Mouse (Mus musculus) hindbrain, embryonic 13.5 days (tissue): ENCODE measurements around the gene Olfr1333. TPM values are rescaled to one million over a fixed set of nuclear protein-coding genes. Genes with fewer than 3 reads are reported as not detected.
"Not testable (repeated sequence)": the region's sequence is repeated elsewhere in the genome, so short reads cannot be mapped to it uniquely, and the experiment has no call there.

ENCODE experiments used
- ATAC-seq: fragments of 200-750 bp; cut with Nextera tagmentation; 2 replicates; pipeline ENCODE4 v1.8.0; 2017; ENCODE audit warnings: moderate TSS enrichment; ENCODE audit not compliant: low FRiP score
- H3K27ac ChIP-seq: fragments of 300-500 bp; sonication (generic); 2 replicates; pipeline ENCODE4 v1.5.1; 2015; ENCODE audit warnings: inconsistent platforms, mild to moderate bottlenecking, moderate library complexity
- H3K27me3 ChIP-seq: fragments of 300-500 bp; sonication (generic); 2 replicates; pipeline ENCODE4 v1.6.1; 2015; ENCODE audit warnings: mild to moderate bottlenecking, inconsistent platforms
- H3K36me3 ChIP-seq: fragments of 300-500 bp; sonication (generic); 2 replicates; pipeline ENCODE4 v1.6.1; 2015; ENCODE audit warnings: mild to moderate bottlenecking, inconsistent platforms
- H3K4me1 ChIP-seq: fragments of 300-500 bp; sonication (generic); replicated peaks from 2 replicates; pipeline ENCODE4 v1.6.1; 2015; ENCODE audit warnings: inconsistent platforms
- H3K4me2 ChIP-seq: fragments of 300-500 bp; sonication (generic); 2 replicates; pipeline ENCODE4 v1.6.1; 2015; ENCODE audit warnings: inconsistent platforms, mild to moderate bottlenecking, moderate library complexity
- H3K4me3 ChIP-seq: fragments of 300-500 bp; sonication (generic); 2 replicates; pipeline ENCODE4 v1.5.1; 2015; ENCODE audit warnings: mild to moderate bottlenecking, inconsistent platforms
- H3K9ac ChIP-seq: fragments of 300-500 bp; sonication (generic); 2 replicates; pipeline ENCODE4 v1.6.1; 2015; ENCODE audit warnings: mild to moderate bottlenecking, inconsistent platforms
- H3K9me3 ChIP-seq: fragments of 300-500 bp; sonication (generic); 2 replicates; pipeline ENCODE4 v1.6.1; 2016; ENCODE audit warnings: inconsistent platforms
- WGBS: fragments of 180-500 bp; shearing (Covaris S2); methylation state at CpG from one replicate; pipeline ENCODE4 v1.1.7; 2015; 5-methylcytosine and 5-hydroxymethylcytosine counted together
- polyA plus RNA-seq: library from polyadenylated mRNA; unstranded; fragments of >200 nt; fragmentation: Nextera tagmentation; extraction: Ambion mirVana; gene quantifications from 2 replicates; pipeline ENCODE4 v1.2.1, GENCODE M21; 2015

The Olfr1333 gene
- not detected in 2 replicates for polyA plus RNA-seq

- Histone ChIP-seq H3K9ac (no peak within 1 kb of the TSS), H3K27me3 (no peaks in the 10 kb centered on the region), H3K4me1 (no peaks in the 10 kb centered on the region), H3K4me2 (no peak within 1 kb of the TSS), H3K27ac (no peak within 1 kb of the TSS), H3K4me3 (no peak within 1 kb of the TSS), H3K36me3 (no peaks in the 10 kb centered on the region), H3K9me3 (no peaks in the 10 kb centered on the region)
- WGBS = 96% methylated on average over 1 of the region's 1 CpGs
- ATAC-seq = no peak
Measured at GRCm38 (mm10) chr4:118836179-118836578, at the start of gene Olfr1333. Gene Olfr1333 (minus strand): TSS chr4:118836279.

- no peaks in the 10 kb centered on the region for H3K36me3 ChIP-seq
- H3K27ac ChIP-seq = no peak overlapping the region
- no peak for ATAC-seq
- no peak overlapping the region for H3K4me3 ChIP-seq
- H3K9ac ChIP-seq = no peak overlapping the region
- H3K4me1 ChIP-seq = 0 out of 2 replicates have a peak, but pooled peaks cover 4% of the 10 kb centered on the region
- no peaks in the 10 kb centered on the region for H3K9me3 ChIP-seq
- no peaks in the 10 kb centered on the region for H3K27me3 ChIP-seq
- no peak overlapping the region for H3K4me2 ChIP-seq
Measured at GRCm38 (mm10) chr4:118867566-118867965, 31.5 kb upstream of the Olfr1333 start.

DNA sequence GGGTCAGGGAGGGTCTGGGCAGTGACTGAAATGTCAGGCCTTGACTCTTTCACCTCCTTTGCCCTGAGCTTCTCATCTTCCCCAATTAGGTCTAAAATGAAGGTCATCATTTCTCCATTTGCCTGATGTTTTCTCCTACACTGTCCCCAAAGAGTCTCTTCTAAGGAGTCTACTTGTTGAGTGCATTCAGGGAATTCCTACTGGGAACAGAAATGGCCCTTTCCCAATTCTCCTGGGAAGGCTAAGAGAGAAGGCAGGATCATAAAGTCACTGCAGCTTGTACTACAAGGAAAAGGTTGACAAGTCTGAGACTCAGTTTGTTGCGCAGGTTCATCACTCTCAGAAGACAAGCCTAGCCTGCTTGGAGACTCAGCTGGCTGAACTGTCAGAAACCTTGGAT, 28.3 kb upstream of the Olfr1333 start, which contains the start of gene Olfr1331:
Gene Olfr1331 (plus strand): TSS at position 301 of the 400 bp plus-strand sequence.
- H3K27ac ChIP-seq = no peak within 1 kb of the TSS
- 0 out of 2 replicates have a peak, but pooled peaks cover 4% of the 10 kb centered on the region for H3K4me1 ChIP-seq
- 90% methylated on average over 1 of the region's 1 CpGs for WGBS
- ATAC-seq = no peak
- no peaks in the 10 kb centered on the region for H3K36me3 ChIP-seq
- no peaks in the 10 kb centered on the region for H3K27me3 ChIP-seq
- H3K9me3 ChIP-seq = no peaks in the 10 kb centered on the region
- H3K4me2 ChIP-seq = no peak within 1 kb of the TSS
- no peak within 1 kb of the TSS for H3K4me3 ChIP-seq
- no peak within 1 kb of the TSS for H3K9ac ChIP-seq

GRCm38 (mm10) chr4:118862704-118863103, 26.6 kb upstream of the Olfr1333 start:
- WGBS = 45% methylated on average over 4 of the region's 4 CpGs
- Histone ChIP-seq H3K4me1 (0 out of 2 replicates have a peak, but pooled peaks cover 4% of the 10 kb centered on the region), H3K4me2 (no peak overlapping the region), H3K27ac (no peak overlapping the region), H3K27me3 (no peaks in the 10 kb centered on the region), H3K9me3 (no peaks in the 10 kb centered on the region), H3K9ac (no peak overlapping the region), H3K4me3 (no peak overlapping the region), H3K36me3 (no peaks in the 10 kb centered on the region)
- ATAC-seq = no peak

GRCm38 (mm10) chr4:118861791-118862190, 25.7 kb upstream of the Olfr1333 start:
- Histone ChIP-seq H3K4me2 (no peak overlapping the region), H3K27me3 (no peaks in the 10 kb centered on the region), H3K27ac (no peak overlapping the region), H3K9me3 (no peaks in the 10 kb centered on the region; the same call in 1 of the 2 replicates), H3K4me1 (0 out of 2 replicates have a peak, but pooled peaks cover 4% of the 10 kb centered on the region), H3K9ac (no peak overlapping the region), H3K36me3 (no peaks in the 10 kb centered on the region), H3K4me3 (no peak overlapping the region)
- 78% methylated on average over 1 of the region's 1 CpGs for WGBS
- no peak for ATAC-seq

DNA sequence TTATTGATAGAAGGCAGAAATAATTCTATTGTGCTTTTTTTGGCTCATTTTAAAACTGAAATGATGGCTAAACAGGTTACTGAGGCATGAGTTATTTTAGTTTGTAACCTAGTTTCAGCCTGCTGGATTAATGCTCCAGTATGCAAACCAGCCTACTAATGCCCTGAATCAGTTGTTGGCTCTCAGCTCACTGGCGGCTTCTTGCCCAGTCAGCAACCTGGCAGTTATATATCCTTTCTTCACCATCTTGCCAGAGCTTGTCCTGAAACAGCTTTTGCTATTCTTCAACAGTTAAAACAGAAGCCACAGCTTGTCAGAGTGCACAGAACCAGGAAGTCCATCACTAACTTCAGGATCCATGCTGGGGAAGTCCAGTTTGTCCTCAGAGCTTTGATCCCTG, 17.2 kb downstream of the Olfr1333 start:
- H3K9me3 ChIP-seq = no peaks in the 10 kb centered on the region
- WGBS = 93% methylated on average over 1 of the region's 1 CpGs
- no peak for ATAC-seq
- no peak overlapping the region for H3K4me3 ChIP-seq
- no peaks in the 10 kb centered on the region for H3K4me1 ChIP-seq
- H3K36me3 ChIP-seq = no peaks in the 10 kb centered on the region
- no peak overlapping the region for H3K4me2 ChIP-seq
- no peak overlapping the region for H3K27ac ChIP-seq
- no peaks in the 10 kb centered on the region for H3K27me3 ChIP-seq
- H3K9ac ChIP-seq = no peak overlapping the region

DNA sequence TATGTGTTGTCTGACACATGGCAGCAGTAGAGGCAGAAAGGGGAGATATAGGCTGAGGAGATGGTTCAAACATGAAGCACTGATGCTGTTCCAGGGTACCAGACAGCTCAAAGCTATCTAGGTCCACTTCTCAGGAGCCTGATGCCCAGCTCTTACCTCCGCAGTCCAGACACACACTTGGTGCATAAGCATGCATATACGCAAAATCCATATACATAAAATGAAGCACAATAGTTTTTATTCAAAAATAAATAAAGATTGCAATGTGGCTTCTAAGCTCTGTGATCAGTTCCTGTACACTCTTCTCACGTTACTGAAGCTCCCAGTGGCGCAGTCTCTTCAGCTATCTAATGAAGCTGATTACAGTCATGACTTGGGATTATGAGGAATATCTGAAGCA, 26.2 kb downstream of the Olfr1333 start, which contains the start of gene Olfr1335:
Gene Olfr1335 (minus strand): TSS at position 101 of the 400 bp plus-strand sequence.
- no peak for ATAC-seq
- H3K27ac ChIP-seq = no peak within 1 kb of the TSS
- 97% methylated on average over 4 of the region's 4 CpGs for WGBS
- H3K9ac ChIP-seq = no peak within 1 kb of the TSS
- H3K4me1 ChIP-seq = no peaks in the 10 kb centered on the region
- H3K4me3 ChIP-seq = no peak within 1 kb of the TSS
- no peaks in the 10 kb centered on the region for H3K9me3 ChIP-seq
- H3K4me2 ChIP-seq = no peak within 1 kb of the TSS
- H3K27me3 ChIP-seq = no peaks in the 10 kb centered on the region
- H3K36me3 ChIP-seq = no peaks in the 10 kb centered on the region

- H3K4me3 ChIP-seq, H3K9me3 ChIP-seq, ATAC-seq, H3K9ac ChIP-seq, H3K36me3 ChIP-seq, H3K4me1 ChIP-seq, H3K27me3 ChIP-seq, H3K4me2 ChIP-seq, H3K27ac ChIP-seq: not testable (repeated sequence)
Measured at GRCm38 (mm10) chr4:118792796-118793195, 43.3 kb downstream of the Olfr1333 start.

DNA sequence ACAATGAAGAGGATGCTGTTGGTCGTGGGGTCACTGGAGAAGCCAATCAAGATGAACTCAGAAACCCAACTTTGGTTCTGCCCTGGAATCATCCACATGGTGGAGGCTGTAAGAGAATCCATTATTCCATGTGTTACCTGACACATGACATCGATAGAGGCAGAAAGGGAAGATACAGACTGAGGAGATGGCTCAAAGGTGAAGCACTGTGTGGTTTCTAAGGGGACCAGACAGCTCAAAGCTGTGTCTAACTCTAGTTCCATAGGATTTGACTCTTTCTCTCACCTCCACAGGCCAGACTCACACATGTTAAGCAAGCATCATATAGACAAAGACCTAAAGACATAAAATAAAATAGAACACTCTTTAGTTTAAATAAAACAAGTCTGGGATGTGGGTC, 53.6 kb downstream of the Olfr1333 start, which contains the start of gene Olfr1337:
Gene Olfr1337 (minus strand): TSS at position 101 of the 400 bp plus-strand sequence.
- no peak within 1 kb of the TSS for H3K9ac ChIP-seq
- WGBS = 79% methylated on average over 2 of the region's 2 CpGs
- H3K27ac ChIP-seq = no peak within 1 kb of the TSS
- H3K4me2 ChIP-seq = no peak within 1 kb of the TSS
- H3K36me3 ChIP-seq = no peaks in the 10 kb centered on the region
- no peak for ATAC-seq
- H3K9me3 ChIP-seq = no peaks in the 10 kb centered on the region
- no peaks in the 10 kb centered on the region for H3K27me3 ChIP-seq
- no peak within 1 kb of the TSS for H3K4me3 ChIP-seq
- no peaks in the 10 kb centered on the region for H3K4me1 ChIP-seq

Other genes starting within 250 kb of the Olfr1333 start
- gene Cfap57, start 215.5 kb downstream of the Olfr1333 start, polyA plus RNA-seq = 1.3 and 2.3 TPM in 2 replicates
- 106 and 121 TPM in 2 replicates for gene Ebna1bp2, start 215.5 kb downstream of the Olfr1333 start, polyA plus RNA-seq
- not detected in 2 replicates for gene Olfr62, start 177.3 kb downstream of the Olfr1333 start, polyA plus RNA-seq
- not detected in 2 replicates for gene Olfr1342, start 143.5 kb downstream of the Olfr1333 start, polyA plus RNA-seq
- gene Olfr1341, start 132.8 kb downstream of the Olfr1333 start, polyA plus RNA-seq = not detected in 2 replicates
- gene Olfr1340, start 116.1 kb downstream of the Olfr1333 start, polyA plus RNA-seq = not detected in 2 replicates
- not detected in 2 replicates for gene Olfr1339, start 104.1 kb downstream of the Olfr1333 start, polyA plus RNA-seq
- not detected in 2 replicates for gene Olfr1338, start 77.5 kb downstream of the Olfr1333 start, polyA plus RNA-seq
- not detected in 2 replicates for gene Olfr1337, start 53.7 kb downstream of the Olfr1333 start, polyA plus RNA-seq
- gene Olfr1335, start 26.3 kb downstream of the Olfr1333 start, polyA plus RNA-seq = not detected in 2 replicates
- not detected in 2 replicates for gene Olfr1331, start 28.4 kb upstream of the Olfr1333 start, polyA plus RNA-seq
- not detected in 2 replicates for gene Olfr1330, start 52.3 kb upstream of the Olfr1333 start, polyA plus RNA-seq
- not detected in 2 replicates for gene Olfr1329, start 81.2 kb upstream of the Olfr1333 start, polyA plus RNA-seq
- gene Olfr1328, start 102.3 kb upstream of the Olfr1333 start, polyA plus RNA-seq = not detected in 2 replicates
- gene Lao1, start 125.3 kb upstream of the Olfr1333 start, polyA plus RNA-seq = not detected in 2 replicates